Mouse (Mus musculus): ENCODE data around the gene Wdr11.
A peak's percentile ranks its signal among the peaks of the same experiment; 100 is the strongest.

Wdr11 gene

GRCm38 (mm10) chr7:129654923-129655322, 63.3 kb downstream of the Wdr11 start:
- DNase-seq, result no peak

DNA sequence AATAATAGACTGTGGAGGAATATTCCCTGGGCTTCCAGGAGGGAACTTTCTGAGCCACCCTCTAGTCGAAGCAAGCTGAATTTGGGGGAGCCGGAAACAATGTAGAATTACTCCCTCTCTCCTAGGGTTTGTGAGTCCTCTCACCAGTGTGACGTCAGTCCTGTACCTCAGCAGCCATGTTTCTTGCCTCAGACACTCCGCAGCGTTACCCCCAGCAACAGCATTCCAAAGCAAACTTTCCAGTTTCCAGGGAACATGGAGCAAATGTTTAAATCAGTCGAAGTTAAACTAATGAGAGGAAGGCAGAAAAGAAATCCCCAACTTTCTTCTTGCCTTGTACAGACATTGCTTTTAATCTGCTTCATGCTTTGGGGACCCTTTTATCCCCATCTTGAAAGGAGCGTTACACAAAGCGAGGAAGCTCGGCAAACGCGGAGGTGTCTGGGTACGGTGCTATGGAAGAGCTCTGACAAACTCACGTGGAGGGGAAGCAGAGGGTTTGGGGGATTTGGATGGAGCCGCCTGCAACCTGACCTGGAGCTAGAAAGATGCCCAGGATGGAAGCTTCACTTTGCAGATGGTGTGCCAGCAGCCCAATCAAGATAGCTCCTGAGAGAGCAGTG, 64.1 kb downstream of the Wdr11 start:
- DNase-seq, result no peak

- DNase-seq, result no peak
Observed at GRCm38 (mm10) chr7:129657867-129658266, 66.2 kb downstream of the Wdr11 start.

DNA sequence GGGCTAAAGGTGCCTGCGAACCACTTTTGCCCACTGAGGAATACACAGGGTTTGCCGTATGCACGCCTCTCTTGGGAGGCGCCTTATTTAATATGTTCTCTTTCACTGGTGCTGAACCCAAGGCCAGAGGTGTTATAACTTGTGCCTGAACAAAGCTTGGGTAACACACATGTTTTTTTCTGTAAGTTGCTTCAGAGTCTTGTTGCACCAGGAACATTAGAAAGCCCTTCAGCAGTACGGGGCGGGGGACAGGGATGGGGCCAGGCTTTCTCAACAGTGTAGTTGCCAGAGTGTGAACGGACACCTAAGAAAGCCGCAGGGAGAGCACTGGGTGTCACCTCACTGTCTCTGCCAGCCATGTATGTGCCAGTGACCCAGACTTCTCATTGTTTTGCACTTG, 68.1 kb downstream of the Wdr11 start:
- DNase-seq, result no peak

GRCm38 (mm10) chr7:129660546-129660945, 68.9 kb downstream of the Wdr11 start:
- no peak for DNase-seq

DNA sequence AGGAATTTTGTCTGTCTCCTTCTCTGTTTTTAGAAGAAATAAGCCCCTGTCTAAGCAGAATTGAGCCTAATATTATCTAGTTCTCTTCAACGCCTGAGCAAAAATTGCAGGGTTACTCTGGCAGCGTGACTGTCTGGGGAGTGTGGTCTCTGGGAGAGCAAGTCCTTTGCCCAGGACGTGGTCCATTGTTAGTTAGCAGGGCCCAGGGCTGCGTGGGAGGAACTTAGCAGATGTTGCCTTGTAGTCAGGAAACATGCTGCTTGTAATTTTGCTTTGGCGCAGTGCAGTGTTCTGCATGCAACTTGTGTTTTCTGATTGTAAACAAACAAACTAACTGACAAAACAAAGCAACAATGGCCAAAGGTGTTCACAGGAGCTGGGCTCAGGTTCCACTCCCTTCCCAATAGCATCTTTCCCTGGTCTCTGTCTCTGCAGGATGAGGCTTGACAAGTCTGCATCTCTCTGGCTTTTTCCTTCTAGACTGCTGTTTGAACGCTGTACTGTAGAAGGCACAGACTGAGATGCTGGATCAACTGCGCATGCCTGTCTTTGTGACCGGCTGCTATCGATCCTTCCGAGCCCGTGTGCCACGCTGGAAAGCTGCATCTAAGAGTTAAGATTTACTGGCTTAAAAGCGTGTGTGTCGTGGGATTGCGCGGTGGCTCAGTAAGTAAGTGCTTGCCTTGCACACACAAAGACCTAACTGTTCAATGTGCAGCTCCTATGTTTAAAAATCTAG, 70.6 kb downstream of the Wdr11 start:
- DNase-seq, result no peak

- no peak for DNase-seq
Observed at GRCm38 (mm10) chr7:129663781-129664505, 72.3 kb downstream of the Wdr11 start.

DNA sequence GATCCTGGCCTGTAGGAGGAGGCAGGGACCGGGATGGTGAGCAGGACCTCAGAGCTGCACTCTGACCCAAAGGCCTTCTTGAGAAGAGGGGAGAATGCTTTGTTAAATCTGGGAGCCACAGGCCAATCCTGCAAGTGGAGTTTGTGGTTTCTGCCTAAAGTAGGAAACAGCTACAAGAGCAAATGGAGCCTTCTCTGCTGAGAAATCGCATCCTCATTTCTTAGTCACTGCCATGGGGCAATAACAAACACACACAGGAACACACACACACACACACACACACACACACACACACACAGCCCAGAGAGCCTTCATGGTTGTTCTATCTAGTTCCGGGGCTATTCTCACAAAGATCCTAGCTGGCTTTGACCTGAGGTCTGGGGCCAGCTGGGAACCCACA, 73.7 kb downstream of the Wdr11 start:
- DNase-seq, result no peak

GRCm38 (mm10) chr7:129665921-129666320, 74.3 kb downstream of the Wdr11 start:
- peak; percentile 72 to 74 for DNase-seq

GRCm38 (mm10) chr7:129666526-129666925, 74.9 kb downstream of the Wdr11 start:
- DNase-seq, result no peak

DNA sequence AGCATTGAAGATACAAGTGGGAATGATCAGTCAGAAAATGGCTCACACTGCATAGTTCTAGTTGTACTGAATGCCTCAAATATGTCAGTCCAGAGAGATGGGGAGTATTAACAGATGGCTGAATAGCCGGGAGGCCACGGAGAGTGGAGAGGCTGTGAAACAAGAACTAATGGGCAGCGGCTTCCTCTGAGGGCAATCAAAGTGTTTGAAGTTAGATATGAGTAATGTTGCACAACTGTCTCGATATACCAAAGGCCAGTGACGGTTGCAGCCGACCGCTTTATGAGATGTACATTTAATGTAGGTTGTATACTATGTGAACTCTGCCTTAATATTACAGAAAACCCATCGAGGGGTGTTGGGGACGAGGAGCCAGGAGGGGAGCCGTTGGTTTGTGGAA, 78.6 kb downstream of the Wdr11 start:
- no peak for DNase-seq

- DNase-seq, result no peak
Observed at GRCm38 (mm10) chr7:129671675-129672651, 80.3 kb downstream of the Wdr11 start.

DNA sequence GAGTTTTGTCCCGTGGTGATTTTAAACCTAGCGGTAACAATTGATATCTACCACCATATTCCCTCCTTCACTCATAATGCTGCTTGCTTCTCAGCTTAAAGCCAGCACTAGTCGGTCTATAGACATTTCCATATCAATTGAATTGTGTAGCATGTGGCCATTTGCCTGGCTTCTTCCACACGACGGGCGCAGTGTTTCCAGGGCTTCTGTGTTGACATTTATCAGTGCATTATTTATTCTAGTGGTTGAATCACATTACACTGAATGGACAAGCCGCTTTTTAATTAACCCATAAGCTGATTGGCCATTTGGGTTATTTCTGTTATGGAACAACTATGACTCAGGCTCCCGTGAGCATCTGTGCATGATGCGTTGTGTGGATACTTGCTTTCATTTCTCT, 82.1 kb downstream of the Wdr11 start:
- no peak for DNase-seq

GRCm38 (mm10) chr7:129674558-129674957, 82.9 kb downstream of the Wdr11 start:
- peak; percentile 34 to 48 for DNase-seq

GRCm38 (mm10) chr7:129675852-129676251, 84.2 kb downstream of the Wdr11 start:
- no peak for DNase-seq

- DNase-seq, result no peak
Observed at GRCm38 (mm10) chr7:129677141-129677540, 85.5 kb downstream of the Wdr11 start.

GRCm38 (mm10) chr7:129678431-129678830, 86.8 kb downstream of the Wdr11 start:
- DNase-seq, result no peak

DNA sequence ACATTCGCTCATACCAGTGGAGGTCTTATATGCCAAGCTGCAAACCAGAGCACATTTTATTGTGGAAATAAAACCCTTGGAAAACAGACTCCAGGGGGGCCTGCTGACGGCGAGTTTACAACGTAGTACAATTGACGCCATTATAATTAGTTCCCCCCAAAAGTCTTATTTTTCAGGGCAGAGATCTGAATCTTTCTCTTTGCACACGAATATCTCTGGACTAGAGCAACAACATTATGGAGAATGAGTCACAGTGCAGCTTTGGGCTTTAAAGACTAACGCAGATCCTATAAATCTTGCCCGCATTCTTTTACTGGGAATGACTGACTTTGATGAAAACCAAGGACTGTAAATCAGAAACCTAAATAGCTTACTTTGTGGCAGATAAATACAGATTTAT, 87.3 kb downstream of the Wdr11 start:
- DNase-seq, result no peak

DNA sequence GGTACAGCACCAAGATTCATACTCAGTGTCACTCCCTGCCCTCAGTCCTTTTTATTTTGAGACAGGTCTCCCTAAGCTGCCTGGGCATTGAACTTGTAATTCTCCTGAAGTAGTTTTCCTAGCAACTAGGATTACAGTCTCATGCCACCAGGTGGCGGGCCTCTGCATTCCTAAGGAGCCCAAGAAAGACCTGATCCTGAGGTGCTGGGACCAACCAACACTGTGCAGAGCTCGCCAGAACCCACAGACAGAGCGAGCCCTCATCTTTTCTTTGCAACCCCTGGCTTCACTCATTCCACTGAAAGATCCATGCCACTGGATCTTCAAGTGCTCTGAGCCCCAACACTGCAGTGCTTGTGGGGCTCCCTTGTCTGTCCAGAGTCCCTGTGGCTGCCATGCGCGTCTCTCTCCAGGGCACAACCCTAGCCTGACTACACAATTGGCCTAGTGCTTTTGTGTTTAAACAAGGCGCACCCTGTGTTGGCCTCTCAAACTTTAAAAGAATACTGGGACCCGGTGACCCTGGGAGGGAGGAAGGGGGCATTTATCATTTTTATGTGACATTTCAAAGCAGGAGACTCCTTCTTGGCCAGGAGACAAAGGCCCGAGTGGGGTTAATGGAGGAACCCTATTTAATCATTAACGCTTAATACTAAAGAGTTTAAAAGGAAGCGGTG, 89.0 kb downstream of the Wdr11 start:
- DNase-seq, result peak; percentile 61 to 68

DNA sequence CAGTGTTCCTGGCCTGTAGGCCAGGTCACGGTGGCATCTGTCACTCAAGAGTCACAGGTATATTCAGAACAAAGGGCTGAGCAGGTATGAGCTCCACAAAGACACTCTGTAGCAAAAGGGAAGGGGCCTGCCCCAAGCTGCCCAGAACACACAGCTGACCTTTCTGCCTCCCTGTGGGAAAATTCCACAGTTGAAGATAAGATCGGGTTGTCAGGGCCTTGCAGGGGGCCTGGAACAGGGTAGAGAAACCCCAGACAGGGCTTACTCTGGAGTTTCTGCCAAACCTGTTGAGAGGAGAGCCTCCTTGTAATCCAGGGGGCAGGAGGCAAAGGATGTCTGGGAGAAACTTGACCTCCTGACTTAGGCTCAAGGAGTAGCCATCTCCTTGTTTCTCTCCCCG, 90.9 kb downstream of the Wdr11 start:
- no peak for DNase-seq

GRCm38 (mm10) chr7:129685326-129685725, 93.7 kb downstream of the Wdr11 start:
- no peak for DNase-seq
